In genomic region chr13:28810326-28811080, GRCm38 (mm10) we compare ENCODE assay signal across 11 mouse cellular contexts.
DNase-seq lines count a peak whose midpoint lies in the region; ATAC-seq and TF ChIP-seq lines count a peak whose summit lies in the region.
"Had no signal": no experiment of that assay in that cellular context is flagged by ENCODE, and none has a peak within 500 bp of the region (broad histone marks: within the 10 kb centered on the region; RNA-seq: fewer than 3 reads in every experiment).

No protein-coding gene starts in this region.

- H3K36me3 ChIP-seq in E14TG2a.4 (ENCODE audit: insufficient read depth, low read length): no peaks in the 10 kb centered on the region
- no peaks in the 10 kb centered on the region for H3K36me3 ChIP-seq in forebrain, embryonic 16.5 days (ENCODE audit: control insufficient read depth, insufficient read depth)
- no peaks in the 10 kb centered on the region for H3K36me3 ChIP-seq in midbrain, embryonic 14.5 days (ENCODE audit: control insufficient read depth, insufficient read depth, low read length)

- ATAC-seq in forebrain, embryonic 16.5 days: peak; percentile 75
- ATAC-seq in midbrain, embryonic 14.5 days (ENCODE audit: low FRiP score, low TSS enrichment): peak; percentile 69

- peak; percentile 41 for DNase-seq in MN1 (ENCODE audit: low spot score)
- peak; percentile 87 for DNase-seq in midbrain, embryonic 14.5 days
- no peak for DNase-seq in gastrocnemius, postnatal 14 days
- no peak for DNase-seq in urinary bladder, postnatal 36 days (ENCODE audit: low spot score in 2 of 2)
- DNase-seq in cerebellum, adult 11-12 months: no peak
- DNase-seq: gastrocnemius, adult 2 months; heart, postnatal 14 days; thymus, postnatal 4 days had no signal

- peak overlapping the region; percentile 92 for H3K27ac ChIP-seq in forebrain, embryonic 16.5 days (ENCODE audit: low read length)
- peak overlapping the region; percentile 70 for H3K27ac ChIP-seq in midbrain, embryonic 14.5 days (replicated peaks; ENCODE audit: low read depth, low read length)
- H3K27ac ChIP-seq: gastrocnemius, adult 2 months; limb, embryonic 12.5 days had no signal

- no peaks in the 10 kb centered on the region for H3K9me3 ChIP-seq in E14TG2a.4 (ENCODE audit: low read length)
- no peaks in the 10 kb centered on the region for H3K9me3 ChIP-seq in forebrain, embryonic 16.5 days (ENCODE audit: control insufficient read depth, low read length)
- no peaks in the 10 kb centered on the region for H3K9me3 ChIP-seq in midbrain, embryonic 14.5 days (ENCODE audit: control insufficient read depth, low read length)
- H3K9me3 ChIP-seq: limb, embryonic 12.5 days had no signal

- WGBS in forebrain, embryonic 16.5 days: 17% methylated on average over 6 of the region's 6 CpGs
- 19% methylated on average over 6 of the region's 6 CpGs for WGBS in midbrain, embryonic 14.5 days

- TF ChIP-seq CTCF in E14TG2a.4 (conservative IDR thresholded peaks at IDR 0.05; ENCODE audit: low read length): no peak

- H3K9ac ChIP-seq in forebrain, embryonic 16.5 days (replicated peaks; ENCODE audit: low read depth, low read length): no peak overlapping the region
- no peak overlapping the region for H3K9ac ChIP-seq in midbrain, embryonic 14.5 days (replicated peaks; ENCODE audit: low read length)
- H3K9ac ChIP-seq: limb, embryonic 12.5 days had no signal

- peak overlapping the region; percentile 34 for H3K4me2 ChIP-seq in forebrain, embryonic 16.5 days (ENCODE audit: low read length)
- H3K4me2 ChIP-seq in midbrain, embryonic 14.5 days (ENCODE audit: low read length): peak overlapping the region; percentile 37
- H3K4me2 ChIP-seq: limb, embryonic 12.5 days had no signal

- H3K4me3 ChIP-seq in E14TG2a.4 (replicated peaks; ENCODE audit: low read length): peak overlapping the region; percentile 32
- no peak overlapping the region for H3K4me3 ChIP-seq in forebrain, embryonic 16.5 days (replicated peaks; ENCODE audit: low read length)
- H3K4me3 ChIP-seq in midbrain, embryonic 14.5 days (replicated peaks; ENCODE audit: low read depth, low read length): no peak overlapping the region
- H3K4me3 ChIP-seq: gastrocnemius, adult 2 months; limb, embryonic 12.5 days had no signal

- peaks cover 86% of the 10 kb centered on the region for H3K4me1 ChIP-seq in E14TG2a.4 (replicated peaks; ENCODE audit: low read depth, low read length)
- H3K4me1 ChIP-seq in forebrain, embryonic 16.5 days (replicated peaks; ENCODE audit: control insufficient read depth, insufficient read depth, low read length): peaks cover 48% of the 10 kb centered on the region
- peaks cover 44% of the 10 kb centered on the region for H3K4me1 ChIP-seq in midbrain, embryonic 14.5 days (ENCODE audit: control insufficient read depth, insufficient read depth, low read length)

- H3K27me3 ChIP-seq in E14TG2a.4 (ENCODE audit: insufficient read depth, low read length): no peaks in the 10 kb centered on the region
- H3K27me3 ChIP-seq in forebrain, embryonic 16.5 days (replicated peaks; ENCODE audit: control insufficient read depth, insufficient read depth, low read length): no peaks in the 10 kb centered on the region
- H3K27me3 ChIP-seq in midbrain, embryonic 14.5 days (ENCODE audit: control insufficient read depth, insufficient read depth, low read length): no peaks in the 10 kb centered on the region
- H3K27me3 ChIP-seq: limb, embryonic 12.5 days had no signal

- intact Hi-C loops in gastrocnemius, postnatal 14 days (cut with DNase I; ENCODE audit: low total_unique reads): no loop called here

Comparison
In these comparisons a context has a peak if more than half of its experiments do, and no peak if none do; other contexts are left out.
1. DNase-seq: peak in MN1 (single experiment) and midbrain, embryonic 14.5 days (single experiment); none in gastrocnemius, postnatal 14 days (single experiment), urinary bladder, postnatal 36 days (0 of 2) and cerebellum, adult 11-12 months (single experiment).